Mouse (Mus musculus) NIH3T3 (cell line): ENCODE measurements around the gene Gm49320.
"Not testable (repeated sequence)": the region's sequence is repeated elsewhere in the genome, so short reads cannot be mapped to it uniquely, and the experiment has no call there.

ENCODE experiments used
- DNase-seq: peaks from one replicate; pipeline ENCODE4 v3.0.0-alpha.2; 2012; ENCODE audit warnings: low read depth

Gm49320 gene

DNA sequence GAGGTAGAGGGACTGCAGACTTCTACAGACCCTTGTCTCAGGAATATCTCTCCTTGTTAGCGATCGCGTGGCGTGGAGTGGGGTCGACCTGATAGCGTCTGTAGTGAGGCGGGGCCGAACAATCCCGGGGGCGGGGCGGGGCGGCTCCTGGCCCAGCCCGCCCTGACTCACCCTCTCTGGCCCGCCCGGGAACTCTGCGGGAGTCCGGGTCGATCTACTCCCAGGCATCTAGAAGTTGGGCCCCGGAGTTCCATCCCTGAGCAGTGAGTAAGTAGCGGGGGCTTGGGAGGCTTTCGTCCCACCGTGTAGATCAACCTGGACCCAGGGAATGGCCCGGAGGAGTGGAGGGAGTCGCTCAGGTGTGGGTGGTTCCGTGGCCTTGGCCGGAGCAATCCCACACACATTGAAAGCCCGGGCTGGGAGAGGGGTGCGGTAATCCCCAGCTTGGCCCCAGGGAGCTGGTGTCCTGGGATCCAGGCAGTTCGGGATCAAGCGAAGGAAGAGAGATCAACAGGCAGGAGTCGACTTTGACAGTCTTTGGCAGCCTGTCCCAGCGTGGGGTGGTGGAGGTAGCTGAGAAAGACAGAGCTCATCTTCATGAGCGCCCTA lies 11.8 kb upstream of the Gm49320 start, which contains the start of gene Lrrc8e:
Gene Lrrc8e (plus strand): TSS at position 89 of the 609 bp plus-strand sequence.
- peak; percentile 79 for DNase-seq

DNA sequence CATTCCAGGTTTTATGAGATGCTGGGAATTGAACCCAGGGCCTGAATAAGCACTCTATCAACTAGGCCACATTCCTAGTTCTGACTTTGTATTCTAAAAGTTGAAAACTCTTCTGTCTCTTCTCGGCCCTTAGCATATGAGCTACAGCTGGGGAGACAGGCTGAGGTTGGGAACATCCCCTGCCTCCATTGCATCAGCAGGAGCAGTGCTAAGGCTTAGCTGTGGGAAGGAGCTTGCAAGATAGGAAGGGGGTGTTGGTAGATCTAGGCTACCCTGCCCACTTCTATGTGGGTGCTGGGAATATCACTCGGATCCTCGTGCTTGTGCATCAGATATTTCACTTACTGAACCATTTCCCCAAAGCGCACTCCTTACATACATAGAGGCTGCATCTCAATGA lies 10.7 kb upstream of the Gm49320 start:
- no peak for DNase-seq

- DNase-seq, result no peak
Measured at GRCm38 (mm10) chr8:4229784-4230183, 8.9 kb upstream of the Gm49320 start.

DNA sequence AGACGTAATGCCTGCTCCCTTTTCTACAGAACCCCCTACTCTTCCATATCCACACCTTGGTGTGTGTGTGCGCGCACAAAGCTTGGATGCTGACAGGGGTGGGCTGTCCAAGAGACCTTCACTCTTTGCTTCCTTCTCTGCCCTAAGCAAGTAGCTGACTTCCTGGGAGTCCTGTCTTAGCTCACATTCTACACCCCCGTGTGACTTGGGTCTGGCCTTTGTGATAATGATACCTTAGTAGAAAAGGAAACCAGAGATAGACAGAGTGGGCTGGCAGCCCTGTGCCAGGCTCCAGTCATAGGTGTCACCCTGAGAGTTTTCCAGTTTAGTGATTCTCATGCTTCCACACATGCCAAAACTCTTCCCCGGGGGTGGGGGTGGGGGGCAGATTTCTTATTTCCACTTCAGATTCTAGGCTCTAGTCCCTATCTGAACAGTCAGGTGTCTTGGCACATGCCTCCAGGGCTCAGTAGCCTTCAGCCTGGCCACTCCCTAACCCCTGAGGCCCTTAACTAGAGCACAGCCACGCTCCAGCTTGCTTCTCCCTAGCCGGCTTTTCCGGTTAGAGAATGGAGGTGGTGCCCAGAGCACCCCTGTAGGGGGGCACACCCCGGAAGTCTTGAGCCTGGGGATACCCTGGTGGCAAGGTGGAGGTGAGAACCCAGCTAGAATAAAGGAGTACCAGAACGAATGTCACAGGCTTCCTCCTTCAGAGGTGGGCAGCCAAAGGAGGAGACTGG lies 7.9 kb upstream of the Gm49320 start:
- no peak for DNase-seq

GRCm38 (mm10) chr8:4237814-4238433 lies 741 bp upstream of the Gm49320 start:
- peak; percentile 30 for DNase-seq

GRCm38 (mm10) chr8:4239193-4239890 lies 677 bp downstream of the Gm49320 start:
- DNase-seq, result no peak

GRCm38 (mm10) chr8:4245061-4245460 lies 6.4 kb downstream of the Gm49320 start:
- no peak for DNase-seq

DNA sequence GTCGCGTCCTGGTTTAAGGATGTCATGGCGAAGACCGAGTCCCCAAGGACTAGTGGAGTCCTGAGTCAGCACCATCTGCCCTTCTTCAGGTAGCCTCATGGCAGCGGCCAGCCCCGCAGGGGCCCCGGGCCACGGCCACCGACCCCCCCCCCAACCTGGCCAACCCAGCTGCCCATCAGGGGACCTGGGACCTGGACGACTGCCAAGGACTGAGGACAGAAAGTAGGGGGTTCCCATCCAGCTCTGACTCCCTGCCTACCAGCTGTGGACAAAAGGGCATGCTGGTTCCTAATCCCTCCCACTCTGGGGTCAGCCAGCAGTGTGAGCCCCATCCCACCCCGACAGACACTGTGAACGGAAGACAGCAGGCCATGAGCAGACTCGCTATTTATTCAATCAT lies 7.1 kb downstream of the Gm49320 start:
- DNase-seq, result no peak

DNA sequence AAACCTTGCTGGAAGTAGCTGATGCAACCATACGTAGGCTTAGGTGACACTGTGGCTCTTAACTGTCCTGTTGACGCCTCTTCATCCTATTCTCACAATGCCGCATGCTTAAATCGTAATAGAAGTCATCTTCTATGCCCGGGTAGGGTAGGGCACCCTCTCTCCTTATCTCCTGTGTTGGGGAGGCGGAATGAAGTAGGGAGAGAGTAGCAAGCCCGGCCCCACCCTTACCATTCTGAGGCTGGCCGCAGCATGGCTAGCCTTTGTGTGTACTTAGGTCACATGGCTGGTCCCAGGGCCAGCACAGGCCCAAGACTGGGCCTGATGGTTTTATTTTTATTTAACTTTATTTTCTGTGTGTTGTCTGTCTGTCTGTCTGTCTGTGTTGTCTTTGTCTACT lies 8.6 kb downstream of the Gm49320 start:
- DNase-seq, result no peak

- no peak for DNase-seq
Measured at GRCm38 (mm10) chr8:4247951-4248540, 9.4 kb downstream of the Gm49320 start, which contains the start of gene Tgfbr3l. Tgfbr3l (plus strand) TSS chr8:4248214.

- DNase-seq, result no peak
Measured at GRCm38 (mm10) chr8:4249213-4249612, 10.5 kb downstream of the Gm49320 start.

DNA sequence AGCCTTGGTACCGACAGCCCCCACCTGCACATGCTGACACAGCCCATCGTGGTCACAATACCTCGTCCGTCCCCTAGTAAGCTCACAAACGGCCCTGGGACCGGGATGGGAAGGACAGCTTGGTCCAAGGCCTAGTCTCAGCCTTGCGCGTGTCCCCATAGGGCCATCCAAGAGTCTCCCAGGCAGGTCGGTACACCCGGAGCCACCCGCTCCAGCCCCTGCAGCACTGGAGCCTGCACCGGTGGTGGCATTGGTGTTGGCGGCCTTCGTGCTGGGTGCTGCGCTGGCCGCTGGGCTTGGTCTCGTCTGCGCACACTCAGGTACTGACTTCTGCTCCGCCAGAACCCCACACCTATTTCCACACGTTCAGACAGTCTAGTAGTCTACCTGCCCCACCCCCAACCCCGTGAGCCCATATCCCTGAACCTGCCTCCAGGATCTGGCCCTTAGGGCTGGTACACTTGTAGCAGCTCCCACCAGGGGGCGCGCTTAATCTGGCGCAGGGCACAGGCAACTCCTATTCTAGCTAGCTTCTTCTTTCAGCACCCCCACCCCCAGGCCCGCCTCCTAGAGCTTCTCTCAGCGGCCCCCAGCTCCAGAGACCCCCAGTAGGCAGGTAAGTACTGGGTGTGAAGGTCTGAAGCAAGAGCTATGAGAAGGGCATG lies 11.8 kb downstream of the Gm49320 start:
- DNase-seq, result peak; percentile 91

DNA sequence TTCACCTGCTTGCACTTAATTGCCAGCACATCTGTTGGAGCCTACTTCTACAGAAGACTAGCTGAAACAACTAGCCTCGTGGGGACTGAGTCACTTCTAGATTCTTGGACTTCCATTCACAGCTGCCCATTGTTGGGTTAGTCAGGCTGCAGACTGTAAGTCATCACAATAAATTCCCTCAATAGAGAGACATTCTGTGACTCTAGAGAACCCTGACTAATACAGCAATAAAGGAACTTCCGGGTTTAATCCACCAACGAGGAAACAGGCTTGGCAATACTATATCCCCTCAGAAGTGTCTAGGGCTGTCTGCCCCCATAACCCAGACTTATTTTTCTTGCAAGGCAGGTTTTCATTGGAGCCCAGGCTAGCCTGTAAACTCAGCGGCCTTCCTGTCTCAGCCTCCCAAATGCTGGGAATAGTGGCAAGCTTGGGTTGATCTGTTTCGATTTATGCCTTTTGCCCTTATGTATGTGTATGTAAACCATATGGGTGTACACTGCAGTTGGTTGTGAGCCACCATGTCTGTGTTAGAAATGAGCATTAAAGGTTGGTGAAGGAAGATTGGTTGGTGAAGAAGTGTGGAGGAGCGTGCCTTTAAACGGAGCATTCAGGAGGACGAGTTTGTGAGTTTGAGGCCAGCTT lies 13.6 kb downstream of the Gm49320 start:
- peak; percentile 68 for DNase-seq

- peak; percentile 98 for DNase-seq
Measured at GRCm38 (mm10) chr8:4252934-4253841, 14.5 kb downstream of the Gm49320 start, which contains the start of gene Snapc2. Snapc2 (plus strand) TSS chr8:4253080.

DNA sequence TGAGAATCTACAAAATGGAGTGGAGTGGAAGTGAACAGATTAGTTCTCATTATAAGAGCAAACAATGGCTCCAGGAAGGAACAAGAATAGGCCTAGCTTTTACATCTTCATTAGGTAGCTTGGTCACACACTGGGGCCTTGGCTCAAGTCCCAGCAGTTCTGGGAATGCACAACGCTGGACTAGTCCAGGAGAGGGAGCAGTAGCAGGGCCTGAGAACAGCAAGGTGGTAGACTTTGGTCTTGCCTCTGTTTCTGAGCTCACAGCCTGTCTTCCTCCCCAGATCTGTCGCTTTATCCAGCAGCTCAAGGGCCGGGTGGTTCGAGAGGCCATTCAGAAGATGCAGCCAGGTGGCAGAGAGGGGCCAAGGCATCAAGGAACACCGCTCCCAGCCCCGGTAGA lies 15.3 kb downstream of the Gm49320 start:
- peak; percentile 89 for DNase-seq

- not testable (repeated sequence) for DNase-seq
Measured at GRCm38 (mm10) chr8:4255471-4255870, 16.8 kb downstream of the Gm49320 start.

DNA sequence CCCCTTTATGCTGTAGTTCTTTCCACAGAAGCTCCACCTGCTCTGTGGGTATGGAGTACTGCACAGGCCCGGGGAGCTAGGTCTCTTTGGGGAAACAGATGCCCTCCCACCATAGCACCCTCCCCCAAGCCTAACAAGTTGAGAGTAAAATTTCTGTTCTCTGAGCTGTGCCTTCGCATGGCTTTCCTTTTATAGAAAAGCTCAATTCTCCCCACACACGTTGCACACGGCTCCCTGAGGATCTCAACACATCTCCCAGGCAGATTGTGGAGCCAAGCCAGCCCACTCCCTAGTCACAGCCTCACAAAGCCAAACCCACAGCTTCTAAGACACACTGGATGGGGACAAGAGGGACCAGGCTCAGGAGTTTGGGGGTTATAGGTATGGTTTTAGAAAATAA lies 18.2 kb downstream of the Gm49320 start:
- DNase-seq, result peak; percentile 52

- DNase-seq, result no peak
Measured at GRCm38 (mm10) chr8:4257350-4257749, 18.7 kb downstream of the Gm49320 start.

DNA sequence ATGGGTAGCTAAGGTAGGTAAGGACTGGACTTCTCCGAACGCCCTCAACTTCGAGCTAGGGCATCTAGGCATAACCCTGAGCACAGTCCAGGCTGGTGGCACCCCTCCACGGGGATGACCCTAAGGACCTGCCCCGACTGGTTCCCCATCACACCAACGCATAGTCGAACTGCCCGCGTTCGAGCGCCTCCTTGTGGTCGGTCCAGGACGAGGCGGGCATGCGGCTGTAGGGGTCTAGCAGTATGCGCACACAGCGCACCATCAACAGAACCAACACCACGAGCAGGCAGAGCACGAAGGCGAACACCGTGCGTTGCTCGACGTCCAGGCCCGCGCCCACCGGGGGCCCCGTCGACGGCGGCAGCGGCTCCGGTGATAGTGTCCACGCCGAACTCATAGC lies 19.6 kb downstream of the Gm49320 start:
- DNase-seq, result peak; percentile 87

DNA sequence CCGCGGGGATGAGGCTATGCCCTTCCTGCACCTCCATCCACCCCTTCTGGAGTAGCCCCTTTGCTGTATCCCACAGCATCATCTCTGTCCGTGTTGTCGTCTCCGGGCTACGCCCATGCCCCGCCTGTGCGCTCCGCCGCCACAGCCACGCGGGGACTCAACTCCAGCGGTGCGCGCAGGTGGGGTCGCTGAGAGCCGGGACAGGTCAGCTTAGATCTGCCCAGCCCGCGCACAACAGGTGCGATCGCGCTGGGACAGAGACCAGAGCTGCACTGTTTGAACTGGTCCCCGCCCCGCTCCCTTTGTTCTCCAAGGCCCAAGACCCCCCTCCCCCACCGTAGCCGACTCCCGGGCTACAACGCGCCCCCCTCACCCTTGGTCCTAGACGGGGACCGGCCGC lies 20.0 kb downstream of the Gm49320 start:
- DNase-seq, result no peak
